Mouse (Mus musculus): ENCODE results near the gene Psd. TPM values are rescaled to one million over a fixed set of nuclear protein-coding genes. Genes with fewer than 3 reads are reported as not detected.

Gene Psd
- polyA plus RNA-seq (2012), result 0.44 and 0.73 TPM in 2 replicates

- TF ChIP-seq GATA1 (IDR thresholded peaks at IDR 0.05; ENCODE audit: low read length), result no peak
Measured at GRCm38 (mm10) chr19:46326756-46327305, at the start of gene Psd. Gene Psd, minus strand, starts transcription at chr19:46327156.

DNA sequence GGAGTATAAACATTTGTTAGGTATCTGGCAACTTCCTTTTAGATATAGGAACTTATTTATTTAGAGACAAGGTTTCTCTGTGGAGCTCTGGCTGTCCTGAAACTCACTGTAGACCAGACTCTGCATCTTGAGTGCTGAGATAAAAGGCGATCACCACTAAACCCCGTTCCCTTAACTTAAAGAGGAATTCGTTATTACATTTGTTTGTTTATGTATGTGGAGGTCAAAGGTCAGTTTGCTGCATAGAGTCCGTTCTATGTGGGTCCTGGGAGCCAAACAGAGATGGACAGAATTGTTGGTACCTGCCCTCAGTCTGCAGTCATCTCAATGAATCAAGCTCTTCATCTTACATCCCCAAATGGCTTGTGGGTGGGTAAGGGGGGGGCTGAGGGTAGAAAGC lies 48.9 kb upstream of the Psd start:
- TF ChIP-seq GATA1 (IDR thresholded peaks at IDR 0.05; ENCODE audit: low read length), result no peak

GRCm38 (mm10) chr19:46375489-46375888 lies 48.5 kb upstream of the Psd start:
- TF ChIP-seq GATA1 (IDR thresholded peaks at IDR 0.05; ENCODE audit: low read length), result no peak

DNA sequence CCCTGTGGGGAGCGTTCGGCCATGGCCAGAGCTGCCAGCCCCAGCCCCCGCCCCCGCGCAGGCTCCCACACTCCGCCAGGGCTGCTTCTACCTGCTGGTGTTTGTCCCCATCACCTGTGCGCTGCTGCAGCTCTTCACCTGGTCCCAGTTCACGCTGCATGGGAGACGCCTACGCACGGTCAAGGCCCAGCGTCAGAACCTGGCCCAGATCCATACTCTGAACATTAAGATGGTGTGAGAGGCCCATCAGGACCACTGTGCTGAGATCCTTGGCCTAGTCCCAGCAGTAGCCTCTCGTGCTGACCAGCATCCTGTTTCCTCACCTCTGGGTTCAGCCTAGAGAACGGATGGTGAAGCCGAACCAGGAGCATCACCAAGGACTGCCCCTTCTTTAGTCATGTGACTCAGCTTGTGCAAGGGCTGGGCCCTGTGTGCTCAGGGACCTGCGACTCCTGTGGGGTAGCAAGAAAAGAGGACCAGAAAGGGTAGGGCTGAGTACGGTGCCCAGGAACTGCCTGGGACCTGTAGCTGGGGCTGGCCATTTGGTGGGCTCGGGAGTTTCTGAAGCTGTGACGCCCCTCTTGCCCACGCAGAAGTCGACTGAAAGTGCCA lies 47.6 kb upstream of the Psd start:
- no peak for TF ChIP-seq GATA1 (IDR thresholded peaks at IDR 0.05; ENCODE audit: low read length)

DNA sequence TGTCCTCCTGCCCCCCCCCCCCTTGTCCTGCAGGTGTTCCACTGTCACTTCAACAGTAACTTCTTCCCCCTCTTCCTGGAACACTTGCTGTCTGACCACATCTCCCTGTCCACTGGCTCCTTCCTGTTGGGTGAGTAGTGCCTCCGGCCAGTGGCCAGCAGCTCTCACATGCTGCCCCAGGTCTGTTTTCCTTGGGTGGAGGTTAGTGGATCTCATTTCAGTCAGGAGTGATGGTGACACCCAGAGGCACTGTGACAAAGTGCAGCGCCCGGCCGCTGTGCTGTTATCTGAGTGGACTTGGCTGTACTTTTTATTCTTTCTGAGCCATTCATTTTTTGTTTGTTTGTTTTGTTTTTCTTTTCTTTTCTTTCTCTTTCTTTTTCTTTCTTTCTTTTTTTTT lies 42.2 kb upstream of the Psd start:
- no peak for TF ChIP-seq GATA1 (IDR thresholded peaks at IDR 0.05; ENCODE audit: low read length)

DNA sequence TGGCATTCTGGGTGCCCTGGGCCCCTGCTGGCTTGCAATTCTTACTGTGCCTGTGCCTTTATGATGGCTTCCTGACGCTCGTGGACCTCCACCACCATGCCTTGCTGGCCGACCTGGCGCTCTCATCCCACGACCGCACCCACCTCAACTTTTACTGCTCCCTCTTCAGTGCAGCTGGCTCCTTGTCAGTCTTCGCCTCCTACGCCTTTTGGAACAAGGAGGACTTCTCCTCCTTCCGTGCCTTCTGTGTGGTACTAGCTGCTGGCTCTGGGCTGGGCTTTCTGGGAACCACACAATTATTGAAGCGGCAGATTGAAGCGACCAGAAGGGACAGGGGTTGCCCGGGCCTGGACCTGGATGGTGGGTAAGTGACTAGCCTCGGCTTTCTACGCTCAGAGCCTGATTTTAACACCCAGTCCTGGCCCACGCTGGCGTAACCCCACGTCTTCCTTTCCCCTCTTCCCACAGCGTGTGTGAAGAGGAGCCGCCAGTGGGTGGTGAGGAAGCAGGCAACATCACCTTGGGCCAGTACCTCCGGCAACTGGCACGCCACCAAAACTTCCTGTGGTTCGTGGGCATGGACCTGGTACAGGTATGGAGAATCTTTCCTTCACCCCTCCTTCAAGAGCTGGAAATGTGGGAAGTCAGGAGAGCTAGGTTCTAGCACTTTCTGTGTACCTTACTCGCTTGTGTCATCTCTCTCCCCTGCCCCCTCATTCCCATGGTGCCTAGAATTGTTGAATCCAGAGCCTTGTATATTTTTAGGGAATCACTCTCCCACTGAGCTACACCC lies 41.0 kb upstream of the Psd start:
- TF ChIP-seq GATA1 (IDR thresholded peaks at IDR 0.05; ENCODE audit: low read length), result no peak

- TF ChIP-seq GATA1 (IDR thresholded peaks at IDR 0.05; ENCODE audit: low read length), result no peak
Measured at GRCm38 (mm10) chr19:46363294-46364009, 36.5 kb upstream of the Psd start.

DNA sequence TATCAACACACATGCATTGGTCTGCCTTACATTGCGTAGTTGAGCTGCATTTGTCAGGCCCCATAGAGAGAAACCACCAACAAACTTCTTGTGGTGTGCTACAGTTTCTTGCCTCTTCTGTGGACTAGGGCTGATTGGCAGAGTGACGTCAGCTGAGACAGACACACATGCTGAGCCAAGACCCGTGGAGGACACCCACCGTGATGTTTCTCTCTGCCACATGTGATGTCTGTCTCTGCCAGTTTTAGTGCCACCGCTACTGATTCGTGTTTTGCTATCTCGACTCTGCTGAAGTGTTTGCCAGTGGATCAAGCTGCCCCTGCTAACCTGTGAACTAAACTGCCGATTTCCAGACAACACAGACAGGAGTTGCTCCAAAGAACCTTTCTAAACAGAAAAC lies 35.1 kb upstream of the Psd start:
- no peak for TF ChIP-seq GATA1 (IDR thresholded peaks at IDR 0.05; ENCODE audit: low read length)

DNA sequence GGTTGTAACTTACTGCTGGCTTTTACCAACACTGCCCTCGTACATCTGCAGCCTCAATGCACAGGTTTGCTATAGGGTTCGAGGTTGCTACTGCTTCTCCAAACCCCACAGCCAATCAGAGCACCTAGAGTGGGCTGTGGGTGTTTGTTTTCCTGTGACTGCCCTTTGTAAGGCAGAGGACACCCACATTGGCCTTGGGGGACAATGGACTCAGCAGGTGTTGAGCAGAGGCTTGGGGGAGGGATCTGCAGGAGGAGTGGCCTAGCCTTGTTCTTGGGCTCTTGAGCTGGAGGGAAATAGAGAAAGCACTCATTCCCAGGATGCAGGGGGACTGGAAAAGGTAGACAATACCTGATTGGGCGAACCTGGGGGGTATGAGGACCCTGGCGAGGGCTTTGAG lies 31.4 kb upstream of the Psd start:
- no peak for TF ChIP-seq GATA1 (IDR thresholded peaks at IDR 0.05; ENCODE audit: low read length)

- TF ChIP-seq GATA1 (IDR thresholded peaks at IDR 0.05; ENCODE audit: low read length), result no peak
Measured at GRCm38 (mm10) chr19:46357344-46358280, 30.7 kb upstream of the Psd start.

- TF ChIP-seq GATA1 (IDR thresholded peaks at IDR 0.05; ENCODE audit: low read length), result no peak
Measured at GRCm38 (mm10) chr19:46356701-46357138, 29.8 kb upstream of the Psd start.

DNA sequence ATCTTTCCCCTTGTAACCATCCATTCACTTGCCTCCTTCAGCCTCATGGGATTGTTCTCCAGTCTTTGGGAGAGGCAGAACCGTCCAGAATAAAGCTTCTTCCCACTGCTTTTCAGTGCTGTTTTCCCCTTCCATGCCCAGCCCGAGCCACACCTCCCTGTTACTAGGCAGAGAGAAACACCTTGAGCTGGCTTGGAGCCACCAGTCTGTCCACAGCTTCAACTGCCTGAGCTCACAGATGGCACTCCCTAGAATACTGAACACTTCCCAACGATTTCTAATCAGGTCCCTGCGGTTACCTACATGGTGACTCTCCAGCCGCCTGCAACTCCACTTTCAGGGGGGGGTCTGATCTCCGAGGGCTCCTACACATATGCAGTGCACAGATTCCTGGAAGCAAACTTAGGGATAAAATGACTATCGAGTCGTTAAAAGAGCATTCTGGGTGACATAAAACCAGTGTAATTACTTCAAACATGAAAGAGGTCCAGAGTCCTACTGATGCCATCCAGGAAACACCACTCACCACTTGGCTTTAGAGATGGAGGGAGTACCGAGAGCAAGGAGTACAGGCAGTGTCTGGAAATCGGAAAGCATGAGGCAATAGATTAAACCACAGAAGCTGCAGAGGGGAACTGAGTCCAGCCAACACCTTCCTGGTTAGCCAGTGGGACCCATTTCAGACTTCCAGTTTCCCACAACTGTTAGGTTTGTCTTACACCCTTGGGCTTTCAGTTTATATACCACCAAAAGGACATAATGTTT lies 23.4 kb upstream of the Psd start, which contains the start of gene 2310034G01Rik:
Gene 2310034G01Rik, minus strand, starts transcription at position 135 of the 765 bp plus-strand sequence.
- TF ChIP-seq GATA1 (IDR thresholded peaks at IDR 0.05; ENCODE audit: low read length), result no peak

- TF ChIP-seq GATA1 (IDR thresholded peaks at IDR 0.05; ENCODE audit: low read length), result no peak
Measured at GRCm38 (mm10) chr19:46349550-46349949, 22.6 kb upstream of the Psd start.
